Mouse (Mus musculus): ENCODE data around the gene Uckl1.

Uckl1 gene

DNA sequence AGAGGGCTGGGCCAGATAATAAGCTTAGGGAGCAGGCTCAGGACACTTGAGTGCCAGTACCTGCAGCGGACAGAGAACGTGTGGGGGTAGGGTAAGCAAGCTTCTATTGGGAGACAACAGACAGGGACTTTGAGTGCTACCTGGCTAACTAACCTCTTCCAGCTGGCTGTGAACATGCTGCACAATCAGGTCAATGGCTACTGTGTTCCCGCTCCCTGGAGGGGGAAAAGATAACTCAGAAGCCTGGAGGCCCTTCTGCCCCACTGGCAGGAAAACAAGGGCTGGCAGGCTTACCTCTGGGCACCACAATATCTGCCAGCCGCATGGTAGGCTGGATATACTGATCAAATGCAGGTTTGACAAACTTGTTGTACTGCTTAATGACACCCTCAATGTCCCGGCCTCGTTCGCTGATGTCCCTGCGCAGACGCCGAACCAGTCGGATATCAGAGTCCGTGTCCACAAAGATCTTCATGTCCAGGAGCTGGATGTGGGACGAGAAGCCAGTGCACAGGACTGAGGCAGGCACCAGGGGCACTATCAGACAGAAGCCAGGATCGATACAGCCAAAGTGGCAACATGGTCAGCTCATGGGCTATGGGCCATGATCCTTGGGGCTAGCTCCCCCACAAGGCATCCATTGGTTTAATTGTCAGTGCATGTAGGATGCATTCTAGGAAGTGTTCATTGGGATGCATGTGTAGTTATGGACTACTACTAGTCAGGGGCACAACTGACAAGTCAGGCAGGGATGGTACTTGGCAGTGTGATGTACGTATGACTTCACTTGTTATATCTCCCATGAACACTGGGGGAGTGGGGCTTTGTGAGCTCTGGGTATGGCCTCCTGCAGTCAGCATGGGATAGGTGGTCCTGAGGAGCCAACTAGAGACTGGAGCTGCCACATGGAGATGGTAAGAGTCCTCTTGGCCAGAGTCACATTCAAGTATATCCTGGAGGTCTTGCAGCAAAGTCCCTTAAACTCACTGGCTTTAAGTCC, 11.5 kb downstream of the Uckl1 start:
- DNase-seq (ENCODE audit: low spot score), result peak; percentile 41

GRCm38 (mm10) chr2:181571941-181572670, 12.6 kb downstream of the Uckl1 start:
- peak; percentile 36 for DNase-seq (ENCODE audit: low spot score)

DNA sequence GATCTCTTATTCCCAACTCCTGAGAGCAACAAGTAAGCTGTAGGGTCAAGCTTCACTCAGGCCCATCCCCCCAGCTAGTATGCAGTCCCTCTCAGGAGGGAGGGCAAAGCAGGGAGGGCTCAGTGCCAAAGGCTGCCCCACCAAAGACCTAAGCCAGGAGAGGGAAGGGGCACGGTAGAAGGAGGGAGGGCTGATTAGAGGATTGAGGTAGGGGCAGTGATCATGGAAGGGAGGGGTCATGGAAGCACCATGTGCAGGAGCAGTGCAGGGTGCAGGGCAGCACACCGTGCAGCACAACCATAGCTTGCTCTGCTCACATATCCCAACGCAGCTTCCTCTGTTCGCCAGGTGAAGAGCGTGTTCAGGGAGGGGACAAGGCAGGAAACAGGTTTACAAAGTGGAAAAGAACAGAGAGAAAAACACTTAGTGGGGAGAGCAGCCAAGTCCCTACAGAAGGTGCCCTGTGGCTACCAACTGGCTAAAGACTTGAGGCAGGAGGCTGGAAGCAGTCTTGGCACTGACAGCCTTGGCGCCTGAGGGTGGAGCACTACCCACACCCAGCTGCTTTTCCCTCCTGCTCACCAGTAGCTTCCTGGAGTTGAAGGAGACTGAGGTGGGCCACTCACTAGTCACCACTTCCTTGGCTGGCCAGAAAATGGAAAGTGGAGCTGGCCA, 13.6 kb downstream of the Uckl1 start:
- DNase-seq (ENCODE audit: low spot score), result peak; percentile 42

- peak; percentile 45 for DNase-seq (ENCODE audit: low spot score)
Observed at GRCm38 (mm10) chr2:181570375-181570774, 14.3 kb downstream of the Uckl1 start.

DNA sequence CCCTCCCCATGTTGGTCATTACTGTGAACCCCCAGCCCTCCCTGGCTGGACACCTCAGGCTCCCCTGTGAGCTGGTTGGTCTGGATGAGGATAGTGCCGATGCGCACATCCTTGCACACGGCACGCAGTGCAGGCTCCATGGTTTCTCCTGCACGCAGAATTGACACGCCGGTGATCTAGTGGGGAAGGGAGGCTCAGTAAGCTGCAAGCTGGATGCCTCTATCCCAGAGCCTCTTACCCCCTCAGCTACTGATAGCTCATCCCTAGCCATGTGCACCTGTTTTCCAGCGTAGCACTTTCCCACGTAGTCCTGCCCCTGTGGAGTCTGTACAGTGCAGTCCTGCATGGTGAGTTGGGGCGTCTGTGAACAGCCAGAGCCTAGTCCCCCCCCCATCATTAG, 14.8 kb downstream of the Uckl1 start:
- no peak for DNase-seq (ENCODE audit: low spot score)

DNA sequence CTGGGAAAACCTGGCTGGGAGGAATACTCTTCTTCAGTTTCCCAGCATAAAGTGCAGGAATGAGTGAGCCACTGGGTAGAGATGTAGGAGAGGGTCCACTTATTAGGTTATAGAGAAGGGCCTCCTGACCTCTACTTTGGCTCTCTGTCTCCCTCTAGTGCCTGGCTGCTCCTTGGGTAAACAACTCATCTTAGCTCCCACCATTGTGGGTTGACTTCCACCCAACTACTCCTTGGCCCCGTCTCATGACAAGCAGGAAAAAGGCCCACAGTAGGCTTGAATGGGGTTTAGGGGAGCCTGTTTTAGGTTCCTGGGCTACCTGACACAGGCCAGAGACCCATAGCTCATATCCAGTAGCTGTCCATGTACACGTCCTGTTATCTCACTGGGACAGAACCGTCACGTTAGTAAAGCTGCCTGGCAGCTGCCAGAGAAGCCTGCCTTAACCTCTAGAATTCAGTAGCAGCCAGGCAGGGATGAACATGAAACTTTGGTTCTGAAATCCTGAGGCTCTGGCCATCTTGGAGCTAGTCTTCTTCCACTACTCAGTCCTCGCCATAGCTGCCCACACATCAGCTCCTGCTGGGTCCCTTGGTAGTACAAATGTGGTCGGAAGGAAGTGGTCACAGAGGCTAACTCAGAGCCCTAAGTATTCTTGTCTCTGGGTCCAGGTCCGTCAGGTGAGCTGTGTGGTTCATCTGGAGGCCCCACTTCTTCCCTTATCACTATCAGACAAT, 16.3 kb downstream of the Uckl1 start:
- DNase-seq (ENCODE audit: low spot score), result peak; percentile 67

DNA sequence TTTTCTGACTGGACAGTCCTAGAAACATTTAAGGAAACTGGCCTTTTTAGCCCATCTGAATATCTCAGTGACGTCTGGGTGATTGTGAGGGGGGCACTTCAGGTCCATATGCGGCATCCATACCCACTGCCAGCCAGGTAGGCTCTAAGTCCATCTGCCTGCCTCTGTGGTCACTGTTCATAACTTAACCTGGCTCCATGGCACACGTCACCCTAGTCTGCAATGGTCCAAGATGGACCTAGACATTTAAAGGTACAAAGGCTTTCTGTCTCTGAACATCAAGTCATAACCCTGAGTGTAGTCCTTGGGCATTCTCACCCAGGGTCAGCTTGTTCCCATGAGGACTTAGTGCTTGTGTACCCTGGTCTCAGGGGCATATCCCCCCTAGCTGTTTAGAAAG, 17.4 kb downstream of the Uckl1 start:
- DNase-seq (ENCODE audit: low spot score), result no peak

DNA sequence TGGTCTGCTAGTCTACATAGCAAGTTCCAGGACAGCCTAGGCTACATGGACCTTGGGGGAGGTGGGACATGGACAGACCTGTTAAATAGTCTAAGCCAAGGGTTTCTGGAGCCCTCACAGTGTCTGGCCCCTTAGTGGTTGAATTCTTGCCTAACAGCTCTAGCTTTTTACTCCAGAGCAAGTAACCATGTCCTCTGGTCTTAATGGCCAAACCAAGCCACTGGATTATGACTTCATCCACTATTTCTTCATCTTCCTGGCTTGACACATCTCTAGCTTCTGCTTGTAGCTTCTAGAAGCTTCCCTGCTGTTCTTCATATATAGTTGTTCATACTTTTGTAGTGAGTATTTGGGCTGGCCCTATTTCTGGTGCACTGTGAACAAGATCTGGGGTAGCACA, 30.9 kb downstream of the Uckl1 start:
- DNase-seq (ENCODE audit: low spot score), result no peak

DNA sequence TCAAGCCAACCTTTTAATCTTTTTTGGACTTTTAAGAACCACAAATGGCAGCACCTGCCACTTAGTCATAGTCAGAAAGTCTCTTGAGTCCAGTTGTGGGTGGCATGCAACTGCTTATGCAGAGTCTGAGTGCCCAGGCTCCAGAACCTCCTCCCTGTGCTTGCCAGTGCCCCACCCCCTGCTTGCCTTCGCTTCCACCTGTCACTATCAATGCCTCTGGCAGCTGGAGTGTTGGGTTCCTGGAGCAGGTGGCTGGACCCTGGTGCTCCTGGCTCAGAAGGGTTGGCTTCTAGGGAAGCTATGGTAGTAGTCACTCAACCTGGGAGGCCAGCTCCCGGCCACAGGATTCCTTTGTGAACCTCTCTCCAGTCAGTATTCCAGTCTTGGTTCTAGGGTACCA, 34.5 kb downstream of the Uckl1 start:
- DNase-seq (ENCODE audit: low spot score), result no peak

DNA sequence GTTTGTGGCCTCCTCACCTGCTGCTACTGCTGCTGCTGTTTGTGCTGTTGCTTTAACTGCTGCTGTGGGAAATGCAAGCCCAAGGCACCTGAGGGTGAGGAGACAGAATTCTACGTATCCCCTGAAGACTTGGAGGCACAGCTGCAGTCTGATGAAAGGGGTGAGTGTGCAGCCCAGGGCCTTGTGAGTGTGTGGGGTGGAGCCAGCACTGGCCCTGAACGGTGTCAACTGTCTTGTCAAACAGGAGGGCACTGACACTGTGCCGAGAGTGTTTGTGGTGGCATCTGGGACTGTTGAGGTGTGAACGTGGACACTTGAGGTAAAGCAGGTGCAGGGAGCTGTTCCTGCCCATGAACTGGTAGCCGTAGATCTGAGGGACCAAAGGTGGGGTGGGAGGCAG, 36.0 kb downstream of the Uckl1 start:
- DNase-seq (ENCODE audit: low spot score), result no peak

DNA sequence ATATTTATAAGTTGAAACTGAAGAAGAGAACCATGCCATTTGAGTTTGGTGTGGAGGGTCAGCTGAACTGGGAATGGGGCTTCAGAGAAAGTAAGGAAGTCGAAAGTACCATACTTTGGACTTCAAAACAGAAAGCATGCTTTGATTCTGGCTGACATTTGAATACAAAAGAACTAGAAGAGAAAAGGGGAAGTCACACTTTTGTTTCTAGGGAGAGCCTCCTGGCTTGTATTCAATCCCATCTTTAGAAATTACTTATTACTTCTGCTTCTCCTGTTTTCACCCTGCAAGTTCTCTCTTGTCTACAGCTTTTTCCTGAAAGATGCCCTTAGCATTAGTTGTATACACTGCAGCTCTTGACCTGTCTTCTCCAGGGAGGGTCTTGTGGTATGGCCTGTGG, 36.5 kb downstream of the Uckl1 start:
- no peak for DNase-seq (ENCODE audit: low spot score)

DNA sequence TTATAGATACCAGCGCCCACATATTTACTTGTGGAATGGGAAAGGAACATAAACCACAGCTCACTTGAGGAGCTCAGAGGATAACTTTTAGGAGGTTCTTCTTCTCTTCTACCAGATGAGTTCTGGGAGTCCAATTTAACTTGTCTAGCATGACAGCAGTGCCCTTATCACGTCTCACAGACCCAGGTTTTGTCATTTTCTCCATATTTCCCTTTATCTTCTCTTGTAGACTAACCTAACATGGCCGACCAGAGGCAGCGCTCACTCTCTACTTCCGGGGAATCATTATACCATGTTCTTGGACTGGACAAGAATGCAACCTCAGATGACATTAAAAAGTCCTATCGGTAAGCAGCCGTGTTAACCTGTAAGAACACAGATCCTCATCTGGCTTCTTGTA, 38.5 kb downstream of the Uckl1 start:
- DNase-seq (ENCODE audit: low spot score), result no peak

GRCm38 (mm10) chr2:181541761-181542380, 42.8 kb downstream of the Uckl1 start:
- no peak for DNase-seq (ENCODE audit: low spot score)

DNA sequence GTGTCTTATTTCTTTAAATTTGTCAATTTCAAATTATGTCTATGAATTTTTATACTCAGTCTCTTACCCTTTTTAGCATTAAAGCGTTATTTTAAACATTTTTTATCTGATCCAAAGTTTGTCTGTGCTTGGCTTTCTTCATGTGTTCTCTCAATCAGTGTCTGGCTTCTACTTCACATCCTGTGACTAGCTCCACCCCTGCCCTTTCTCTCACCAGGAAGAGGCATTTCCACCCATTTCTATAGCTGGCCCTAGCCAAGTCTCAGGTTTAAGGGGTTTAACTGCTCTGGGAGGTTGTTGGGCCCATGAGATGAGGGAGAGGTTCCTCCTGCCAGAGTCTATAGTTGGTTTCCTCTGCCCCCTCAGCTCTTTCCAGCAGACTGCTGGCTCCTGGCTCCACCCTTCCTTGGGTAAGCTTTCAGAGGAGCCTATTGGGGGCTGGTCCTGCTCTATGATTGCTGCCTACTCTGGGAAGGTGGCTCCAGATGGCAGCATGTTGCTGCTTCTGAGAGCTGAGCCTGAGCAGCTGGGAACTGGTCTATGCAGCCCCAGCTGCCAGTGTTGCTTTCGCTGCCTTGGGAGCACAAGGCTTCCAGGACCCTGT, 47.1 kb downstream of the Uckl1 start:
- no peak for DNase-seq (ENCODE audit: low spot score)

- no peak for DNase-seq (ENCODE audit: low spot score)
Observed at GRCm38 (mm10) chr2:181536410-181536809, 48.3 kb downstream of the Uckl1 start.

- DNase-seq (ENCODE audit: low spot score), result no peak
Observed at GRCm38 (mm10) chr2:181532589-181532988, 52.1 kb downstream of the Uckl1 start.

DNA sequence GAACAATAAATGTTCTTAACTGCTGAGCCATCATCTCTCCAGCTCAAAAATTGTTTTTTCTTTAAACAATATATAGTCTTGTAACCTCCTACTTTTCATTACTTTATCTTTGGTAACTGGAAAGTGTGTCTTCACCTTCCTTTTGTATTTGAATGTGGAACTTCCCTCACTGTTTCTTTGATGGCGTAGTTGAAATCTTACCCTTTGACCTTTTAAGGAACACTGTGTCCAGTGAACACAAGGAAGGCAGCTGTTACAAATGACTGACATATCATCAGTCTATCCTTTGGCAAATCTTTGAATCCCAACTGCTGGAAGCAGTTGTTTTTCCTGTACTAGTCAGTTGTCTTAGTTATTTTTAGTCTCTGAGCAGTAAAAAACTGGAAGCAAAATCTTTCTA, 55.6 kb downstream of the Uckl1 start:
- DNase-seq (ENCODE audit: low spot score), result no peak

GRCm38 (mm10) chr2:181525526-181525925, 59.2 kb downstream of the Uckl1 start:
- DNase-seq (ENCODE audit: low spot score), result no peak

DNA sequence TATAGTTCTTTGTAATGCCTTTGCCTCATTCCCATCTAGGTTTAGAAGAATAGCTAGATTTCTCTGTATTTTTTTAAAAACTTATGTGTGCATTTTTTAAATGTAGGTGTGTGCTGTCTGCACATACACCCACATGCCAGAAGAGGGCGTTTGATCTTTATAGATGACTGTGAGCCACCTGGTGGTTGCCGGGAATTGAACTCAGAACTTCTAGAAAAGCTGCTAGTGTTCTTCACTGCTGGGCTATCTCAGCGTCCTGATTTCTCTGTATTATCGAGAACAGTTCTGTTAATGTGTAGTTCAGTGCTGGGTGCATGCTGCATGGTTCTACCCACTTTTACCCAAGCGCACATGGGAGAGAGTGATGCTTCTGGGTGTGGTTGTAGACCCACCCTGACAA, 61.9 kb downstream of the Uckl1 start:
- peak; percentile 43 for DNase-seq (ENCODE audit: low spot score)

DNA sequence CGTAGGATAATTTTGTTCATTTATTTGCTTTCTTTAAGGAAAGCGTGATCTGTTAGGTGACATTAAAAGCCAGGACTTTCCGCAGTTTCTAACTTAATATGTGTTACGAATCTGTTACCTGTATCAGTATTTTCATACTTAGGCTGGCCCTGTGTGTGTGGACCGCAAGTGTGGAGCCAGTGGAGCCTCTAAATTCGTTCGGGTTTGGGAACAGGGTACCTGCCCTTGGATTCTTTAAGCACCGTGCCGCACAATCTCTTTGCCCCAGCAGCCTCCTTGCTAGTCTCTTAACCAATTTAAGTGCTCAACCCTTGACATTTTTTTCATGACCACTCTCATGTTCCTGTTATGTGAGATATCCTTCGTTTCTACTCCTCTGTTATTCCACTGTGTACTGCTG, 63.2 kb downstream of the Uckl1 start:
- DNase-seq (ENCODE audit: low spot score), result no peak

DNA sequence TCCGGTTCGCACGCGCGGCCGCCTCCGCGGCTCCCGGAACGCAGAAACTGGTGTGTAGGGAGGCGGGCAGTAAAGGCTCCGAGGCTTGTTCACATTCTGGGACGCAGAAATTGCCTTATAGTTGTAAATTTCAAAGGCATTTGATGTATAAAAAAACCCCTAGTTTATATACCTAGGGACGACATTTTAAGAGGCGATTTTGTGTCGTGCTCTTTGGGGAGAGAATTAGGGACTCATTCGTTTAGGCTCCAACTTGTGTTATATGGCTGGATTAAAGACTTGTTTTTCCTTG, 63.8 kb downstream of the Uckl1 start:
- DNase-seq (ENCODE audit: low spot score), result no peak

Data from testis, postnatal 10 days (tissue).